Mouse (Mus musculus) lung, embryonic 16.5 days (tissue): ENCODE measurements around the gene Aspscr1. TPM values are rescaled to one million over a fixed set of nuclear protein-coding genes. Genes with fewer than 3 reads are reported as not detected.

ENCODE experiments used
- ATAC-seq: fragments of 200-750 bp; cut with Nextera tagmentation; 2 replicates; pipeline ENCODE4 v1.8.0; 2017; ENCODE audit warnings: low read depth, mild to moderate bottlenecking, moderate library complexity
- H3K27ac ChIP-seq: fragments of 300-500 bp; sonication (generic); 2 replicates; pipeline ENCODE4 v1.5.1; 2014; ENCODE audit warnings: mild to moderate bottlenecking, control low read depth, low read length
- H3K27me3 ChIP-seq: fragments of 300-500 bp; sonication (generic); 2 replicates; pipeline ENCODE4 v1.6.1; 2014; ENCODE audit warnings: low read depth, low read length, mixed read lengths; ENCODE audit not compliant: control insufficient read depth, insufficient read depth
- H3K36me3 ChIP-seq: fragments of 300-500 bp; sonication (generic); 2 replicates; pipeline ENCODE4 v1.6.1; 2014; ENCODE audit warnings: low read length; ENCODE audit not compliant: control insufficient read depth, insufficient read depth
- H3K4me1 ChIP-seq: fragments of 300-500 bp; sonication (generic); replicated peaks from 2 replicates; pipeline ENCODE4 v1.6.1; 2014; ENCODE audit warnings: low read length, mixed read lengths; ENCODE audit not compliant: control insufficient read depth, insufficient read depth
- H3K4me2 ChIP-seq: fragments of 300-500 bp; sonication (generic); 2 replicates; pipeline ENCODE4 v1.6.1; 2014; ENCODE audit warnings: low read depth, low read length, control low read depth
- H3K4me3 ChIP-seq: fragments of 300-500 bp; sonication (generic); 2 replicates; pipeline ENCODE4 v1.5.1; 2014; ENCODE audit warnings: mild to moderate bottlenecking, low read length, control low read depth
- H3K9ac ChIP-seq: fragments of 300-500 bp; sonication (generic); 2 replicates; pipeline ENCODE4 v1.6.1; 2014; ENCODE audit warnings: low read length, control low read depth
- H3K9me3 ChIP-seq: fragments of 300-500 bp; sonication (generic); 2 replicates; pipeline ENCODE4 v1.6.1; 2016; ENCODE audit warnings: low read length; ENCODE audit not compliant: control insufficient read depth
- WGBS: fragments of 180-500 bp; shearing (Covaris S2); extraction: QIAGEN DNeasy Blood & Tissue Kit; methylation state at CpG from one replicate; pipeline ENCODE4 v1.1.7; 2014; 5-methylcytosine and 5-hydroxymethylcytosine counted together
- polyA plus RNA-seq: library from polyadenylated mRNA; unstranded; fragments of >200 nt; fragmentation: Nextera tagmentation; extraction: Ambion mirVana; gene quantifications from 2 replicates; pipeline ENCODE4 v1.2.1, GENCODE M21; 2015

Gene Aspscr1
- polyA plus RNA-seq, 1 experiment from 2014 or later = 127 TPM

- WGBS = 61% methylated on average over 9 of the region's 9 CpGs
- Histone ChIP-seq H3K4me1 (peaks cover 10% of the 10 kb centered on the region), H3K27ac (no peak overlapping the region), H3K27me3 (no peaks in the 10 kb centered on the region), H3K9ac (no peak overlapping the region), H3K36me3 (no peaks in the 10 kb centered on the region), H3K9me3 (no peaks in the 10 kb centered on the region), H3K4me2 (no peak overlapping the region), H3K4me3 (no peak overlapping the region)
- ATAC-seq = no peak
Observed at GRCm38 (mm10) chr11:120641255-120641654, 31.5 kb upstream of the Aspscr1 start.

GRCm38 (mm10) chr11:120641869-120642268 is 30.9 kb upstream of the Aspscr1 start:
- Histone ChIP-seq H3K4me2 (no peak overlapping the region), H3K4me1 (peaks cover 10% of the 10 kb centered on the region), H3K27me3 (peaks cover 2% of the 10 kb centered on the region; the same call in 1 of the 2 replicates), H3K36me3 (no peaks in the 10 kb centered on the region), H3K27ac (no peak overlapping the region), H3K9me3 (no peaks in the 10 kb centered on the region), H3K9ac (no peak overlapping the region), H3K4me3 (no peak overlapping the region)
- WGBS = 82% methylated on average over 8 of the region's 8 CpGs
- no peak for ATAC-seq

- peak; percentile 59 for ATAC-seq
- H3K4me3 ChIP-seq = peak overlapping the region; percentile 56
- peak overlapping the region; percentile 73 for H3K9ac ChIP-seq
- peaks cover 10% of the 10 kb centered on the region for H3K4me1 ChIP-seq
- peaks cover 3% of the 10 kb centered on the region; the same call in 1 of the 2 replicates for H3K27me3 ChIP-seq
- peak overlapping the region; percentile 91 for H3K4me2 ChIP-seq
- no peaks in the 10 kb centered on the region for H3K9me3 ChIP-seq
- under 1% methylated on average over 18 of the region's 18 CpGs for WGBS
- no peaks in the 10 kb centered on the region for H3K36me3 ChIP-seq
- H3K27ac ChIP-seq = no peak overlapping the region
Observed at GRCm38 (mm10) chr11:120642939-120643600, 29.7 kb upstream of the Aspscr1 start.

GRCm38 (mm10) chr11:120643601-120643987 is 29.2 kb upstream of the Aspscr1 start, which contains the start of gene Pycr1:
TSS of gene Pycr1 (minus strand) at chr11:120643769.
- ATAC-seq = peak; percentile 99
- no peaks in the 10 kb centered on the region for H3K9me3 ChIP-seq
- H3K4me1 ChIP-seq = peaks cover 12% of the 10 kb centered on the region
- H3K27me3 ChIP-seq = peaks cover 3% of the 10 kb centered on the region; the same call in 1 of the 2 replicates
- peak within 1 kb of the TSS; percentile 73 for H3K9ac ChIP-seq
- H3K4me3 ChIP-seq = peak within 1 kb of the TSS; percentile 56
- no peak within 1 kb of the TSS for H3K27ac ChIP-seq
- H3K36me3 ChIP-seq = no peaks in the 10 kb centered on the region
- peak within 1 kb of the TSS; percentile 91 for H3K4me2 ChIP-seq
- 0% methylated on average over 15 of the region's 15 CpGs for WGBS

GRCm38 (mm10) chr11:120647047-120647830 is 25.5 kb upstream of the Aspscr1 start:
- H3K4me1 ChIP-seq = peaks cover 12% of the 10 kb centered on the region
- ATAC-seq = no peak
- WGBS = 71% methylated on average over 35 of the region's 35 CpGs
- peak overlapping the region; percentile 44 for H3K4me2 ChIP-seq
- peak overlapping the region; percentile 25; the same call in 1 of the 2 replicates for H3K4me3 ChIP-seq
- H3K9ac ChIP-seq = peak overlapping the region; percentile 55; the same call in 1 of the 2 replicates
- H3K27ac ChIP-seq = no peak overlapping the region
- H3K9me3 ChIP-seq = no peaks in the 10 kb centered on the region
- H3K36me3 ChIP-seq = no peaks in the 10 kb centered on the region
- peaks cover 5% of the 10 kb centered on the region; the same call in 1 of the 2 replicates for H3K27me3 ChIP-seq

- H3K4me2 ChIP-seq = peak within 1 kb of the TSS; percentile 44
- peaks cover 8% of the 10 kb centered on the region for H3K4me1 ChIP-seq
- 2% methylated on average over 13 of the region's 13 CpGs for WGBS
- H3K9me3 ChIP-seq = no peaks in the 10 kb centered on the region
- peak within 1 kb of the TSS; percentile 55 for H3K9ac ChIP-seq
- H3K36me3 ChIP-seq = no peaks in the 10 kb centered on the region
- H3K27ac ChIP-seq = no peak within 1 kb of the TSS
- ATAC-seq = no peak
- peaks cover 5% of the 10 kb centered on the region; the same call in 1 of the 2 replicates for H3K27me3 ChIP-seq
- H3K4me3 ChIP-seq = peak within 1 kb of the TSS; percentile 25
Observed at GRCm38 (mm10) chr11:120648001-120648476, 24.7 kb upstream of the Aspscr1 start, which contains the start of gene Myadml2. TSS of gene Myadml2 (minus strand) at chr11:120648158.

GRCm38 (mm10) chr11:120651872-120652271 is 20.9 kb upstream of the Aspscr1 start:
- Histone ChIP-seq H3K27me3 (peaks cover 8% of the 10 kb centered on the region; the same call in 1 of the 2 replicates), H3K4me3 (no peak overlapping the region), H3K9me3 (no peaks in the 10 kb centered on the region), H3K4me2 (no peak overlapping the region), H3K27ac (no peak overlapping the region), H3K36me3 (no peaks in the 10 kb centered on the region), H3K9ac (no peak overlapping the region), H3K4me1 (0 out of 2 replicates have a peak, but pooled peaks cover 2% of the 10 kb centered on the region)
- ATAC-seq = no peak
- WGBS = 55% methylated on average over 3 of the region's 3 CpGs

GRCm38 (mm10) chr11:120654741-120655140 is 18.0 kb upstream of the Aspscr1 start:
- 68% methylated on average over 3 of the region's 3 CpGs for WGBS
- Histone ChIP-seq H3K9ac (no peak overlapping the region), H3K27me3 (peaks cover 30% of the 10 kb centered on the region), H3K36me3 (no peaks in the 10 kb centered on the region), H3K27ac (no peak overlapping the region), H3K4me1 (peaks cover 5% of the 10 kb centered on the region), H3K9me3 (no peaks in the 10 kb centered on the region), H3K4me2 (no peak overlapping the region), H3K4me3 (no peak overlapping the region)
- no peak for ATAC-seq

GRCm38 (mm10) chr11:120657301-120657700 is 15.5 kb upstream of the Aspscr1 start:
- H3K4me3 ChIP-seq = no peak overlapping the region
- no peak overlapping the region for H3K4me2 ChIP-seq
- H3K27ac ChIP-seq = no peak overlapping the region
- ATAC-seq = no peak
- no peaks in the 10 kb centered on the region for H3K36me3 ChIP-seq
- H3K9ac ChIP-seq = no peak overlapping the region
- peaks cover 17% of the 10 kb centered on the region for H3K4me1 ChIP-seq
- no peaks in the 10 kb centered on the region for H3K9me3 ChIP-seq
- 74% methylated on average over 4 of the region's 4 CpGs for WGBS
- H3K27me3 ChIP-seq = peaks cover 55% of the 10 kb centered on the region
